In the genomic region with DNA sequence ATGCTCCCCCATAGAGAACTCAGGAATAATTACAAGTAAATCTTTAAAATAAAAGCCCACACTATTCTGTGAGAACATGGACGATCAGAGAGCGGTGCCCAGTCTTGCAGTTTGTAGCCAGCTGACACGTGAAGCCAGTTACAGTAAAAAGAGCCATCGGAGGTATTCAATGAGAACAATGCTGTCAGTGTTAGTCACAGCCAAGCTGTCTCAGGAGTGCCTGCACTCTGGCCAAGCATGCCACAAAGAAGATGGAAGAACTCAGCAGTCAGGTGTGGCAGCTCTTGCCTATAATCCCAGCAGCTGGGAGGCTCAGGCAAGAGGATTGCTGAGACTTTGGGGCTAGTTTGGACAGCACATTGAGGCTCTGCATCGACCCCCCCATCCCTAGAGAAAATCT, we compare ENCODE assay signal across 23 mouse cellular contexts.
DNase-seq lines count a peak whose midpoint lies in the region; ATAC-seq and TF ChIP-seq lines count a peak whose summit lies in the region.
"Had no signal": no experiment of that assay in that cellular context is flagged by ENCODE, and none has a peak within 500 bp of the region (broad histone marks: within the 10 kb centered on the region; RNA-seq: fewer than 3 reads in every experiment).

No protein-coding gene starts in this region.

- no peak for ATAC-seq in embryonic facial prominence, embryonic 14.5 days (ENCODE audit: low read depth)
- ATAC-seq in midbrain, embryonic 14.5 days (ENCODE audit: low FRiP score, low TSS enrichment): no peak
- no peak for ATAC-seq in midbrain, embryonic 13.5 days
- peak; percentile 24; the same call in 1 of the 2 replicates for ATAC-seq in hindbrain, postnatal 0 days
- ATAC-seq: activated CD4-positive, CD25-positive, alpha-beta regulatory T cell, adult 4 months; forebrain, postnatal 0 days; intestine, embryonic 16.5 days; liver, postnatal 0 days had no signal

- H3K9me3 ChIP-seq in embryonic facial prominence, embryonic 14.5 days (ENCODE audit: control insufficient read depth, low read length): no peaks in the 10 kb centered on the region
- no peaks in the 10 kb centered on the region for H3K9me3 ChIP-seq in embryonic facial prominence, embryonic 10.5 days
- H3K9me3 ChIP-seq in midbrain, embryonic 14.5 days (ENCODE audit: control insufficient read depth, low read length): no peaks in the 10 kb centered on the region
- no peaks in the 10 kb centered on the region for H3K9me3 ChIP-seq in midbrain, embryonic 13.5 days
- no peaks in the 10 kb centered on the region for H3K9me3 ChIP-seq in hindbrain, postnatal 0 days (ENCODE audit: low read length)
- H3K9me3 ChIP-seq: limb, embryonic 15.5 days; megakaryocyte, embryonic 14.5 days had no signal

- H3K36me3 ChIP-seq in embryonic facial prominence, embryonic 14.5 days (ENCODE audit: control insufficient read depth, insufficient read depth, low read length): no peaks in the 10 kb centered on the region
- H3K36me3 ChIP-seq in embryonic facial prominence, embryonic 10.5 days (replicated peaks): 0 out of 2 replicates have a peak, but pooled peaks cover 7% of the 10 kb centered on the region
- no peaks in the 10 kb centered on the region for H3K36me3 ChIP-seq in midbrain, embryonic 14.5 days (ENCODE audit: control insufficient read depth, insufficient read depth, low read length)
- H3K36me3 ChIP-seq in midbrain, embryonic 13.5 days: no peaks in the 10 kb centered on the region
- no peaks in the 10 kb centered on the region for H3K36me3 ChIP-seq in hindbrain, postnatal 0 days (ENCODE audit: insufficient read depth, low read length)
- H3K36me3 ChIP-seq: limb, embryonic 15.5 days had no signal

- no peaks in the 10 kb centered on the region for H3K27me3 ChIP-seq in embryonic facial prominence, embryonic 14.5 days (replicated peaks; ENCODE audit: control insufficient read depth, insufficient read depth, low read length)
- no peaks in the 10 kb centered on the region for H3K27me3 ChIP-seq in embryonic facial prominence, embryonic 10.5 days (replicated peaks; ENCODE audit: low read depth, poor library complexity, severe bottlenecking)
- no peaks in the 10 kb centered on the region for H3K27me3 ChIP-seq in midbrain, embryonic 14.5 days (ENCODE audit: control insufficient read depth, insufficient read depth, low read length)
- no peaks in the 10 kb centered on the region for H3K27me3 ChIP-seq in midbrain, embryonic 13.5 days
- no peaks in the 10 kb centered on the region for H3K27me3 ChIP-seq in hindbrain, postnatal 0 days (ENCODE audit: insufficient read depth, low read length)
- H3K27me3 ChIP-seq: limb, embryonic 15.5 days; megakaryocyte, embryonic 14.5 days had no signal

- no peak for TF ChIP-seq CTCF in hindbrain, postnatal 0 days (IDR thresholded peaks at IDR 0.05; ENCODE audit: low read depth)

- no peaks in the 10 kb centered on the region for H3K4me1 ChIP-seq in embryonic facial prominence, embryonic 14.5 days (ENCODE audit: control insufficient read depth, insufficient read depth, low read length)
- H3K4me1 ChIP-seq in embryonic facial prominence, embryonic 10.5 days: peaks cover 33% of the 10 kb centered on the region
- H3K4me1 ChIP-seq in midbrain, embryonic 14.5 days (ENCODE audit: control insufficient read depth, insufficient read depth, low read length): peaks cover 13% of the 10 kb centered on the region
- peaks cover 23% of the 10 kb centered on the region for H3K4me1 ChIP-seq in midbrain, embryonic 13.5 days (replicated peaks)
- peaks cover 15% of the 10 kb centered on the region; the same call in 1 of the 2 replicates for H3K4me1 ChIP-seq in hindbrain, postnatal 0 days (ENCODE audit: insufficient read depth, low read length)

- no peak overlapping the region for H3K9ac ChIP-seq in embryonic facial prominence, embryonic 14.5 days (ENCODE audit: low read depth, low read length)
- no peak overlapping the region for H3K9ac ChIP-seq in midbrain, embryonic 14.5 days (replicated peaks; ENCODE audit: low read length)
- H3K9ac ChIP-seq in midbrain, embryonic 13.5 days (replicated peaks): no peak overlapping the region
- no peak overlapping the region for H3K9ac ChIP-seq in hindbrain, postnatal 0 days (replicated peaks; ENCODE audit: low read length)
- H3K9ac ChIP-seq: forebrain, postnatal 0 days; limb, embryonic 15.5 days; liver, postnatal 0 days had no signal

- no peak overlapping the region for H3K4me3 ChIP-seq in embryonic facial prominence, embryonic 14.5 days (ENCODE audit: low read depth, low read length)
- H3K4me3 ChIP-seq in embryonic facial prominence, embryonic 10.5 days: no peak overlapping the region
- no peak overlapping the region for H3K4me3 ChIP-seq in midbrain, embryonic 14.5 days (replicated peaks; ENCODE audit: low read depth, low read length)
- no peak overlapping the region for H3K4me3 ChIP-seq in midbrain, embryonic 13.5 days (replicated peaks)
- H3K4me3 ChIP-seq in hindbrain, postnatal 0 days (ENCODE audit: low read length): no peak overlapping the region
- H3K4me3 ChIP-seq: limb, embryonic 15.5 days; megakaryocyte, embryonic 14.5 days; myocyte had no signal

- peak; percentile 43 for DNase-seq in embryonic facial prominence, embryonic 14.5 days (ENCODE audit: low spot score)
- DNase-seq in embryonic facial prominence, embryonic 10.5 days (ENCODE audit: low spot score): no peak
- DNase-seq in midbrain, embryonic 14.5 days: no peak
- DNase-seq in Muller cell, postnatal 12 days (ENCODE audit: inconsistent ontology term): peak; percentile 67
- peak; percentile 43 for DNase-seq in hindbrain, postnatal 0 days (ENCODE audit: low spot score)
- DNase-seq in frontal cortex, postnatal 14 days (ENCODE audit: low spot score in 2 of 2): no peak
- DNase-seq in ovary, postnatal 14 days (ENCODE audit: low spot score): no peak
- DNase-seq: adrenal gland, postnatal 36 days; B cell, adult 2 months; cerebellum, adult 11 months; embryo, embryonic 11 days; forebrain, postnatal 0 days; gastrocnemius, postnatal 25 days; heart, postnatal 14 days; kidney, postnatal 10 days; liver, postnatal 0 days; right cerebral cortex, postnatal 14 days had no signal

- 51% methylated on average over 5 of the region's 5 CpGs for WGBS in embryonic facial prominence, embryonic 14.5 days
- 71% methylated on average over 5 of the region's 5 CpGs for WGBS in embryonic facial prominence, embryonic 10.5 days
- WGBS in midbrain, embryonic 14.5 days: 60% methylated on average over 5 of the region's 5 CpGs
- WGBS in midbrain, embryonic 13.5 days: 65% methylated on average over 5 of the region's 5 CpGs
- 36% methylated on average over 5 of the region's 5 CpGs for WGBS in hindbrain, postnatal 0 days

- no peak overlapping the region for H3K4me2 ChIP-seq in embryonic facial prominence, embryonic 14.5 days (ENCODE audit: low read depth, low read length)
- no peak overlapping the region for H3K4me2 ChIP-seq in midbrain, embryonic 14.5 days (ENCODE audit: low read length)
- H3K4me2 ChIP-seq in midbrain, embryonic 13.5 days (replicated peaks): no peak overlapping the region
- H3K4me2 ChIP-seq in hindbrain, postnatal 0 days (ENCODE audit: low read depth, low read length): no peak overlapping the region
- H3K4me2 ChIP-seq: limb, embryonic 15.5 days had no signal

- H3K27ac ChIP-seq in embryonic facial prominence, embryonic 14.5 days (replicated peaks; ENCODE audit: low read depth, low read length): 0 out of 2 replicates have a peak overlapping the region, but pooled peaks have one; percentile 11
- no peak overlapping the region for H3K27ac ChIP-seq in embryonic facial prominence, embryonic 10.5 days (replicated peaks)
- 0 out of 2 replicates have a peak overlapping the region, but pooled peaks have one; percentile 8 for H3K27ac ChIP-seq in midbrain, embryonic 14.5 days (replicated peaks; ENCODE audit: low read depth, low read length)
- no peak overlapping the region for H3K27ac ChIP-seq in midbrain, embryonic 13.5 days
- H3K27ac ChIP-seq in hindbrain, postnatal 0 days: peak overlapping the region; percentile 41; the same call in 1 of the 2 replicates
- H3K27ac ChIP-seq: limb, embryonic 15.5 days had no signal

Comparison
In these comparisons a context has a peak if more than half of its experiments do, and no peak if none do; other contexts are left out.
1. DNase-seq: peak in embryonic facial prominence, embryonic 14.5 days (single experiment), Muller cell, postnatal 12 days (single experiment) and hindbrain, postnatal 0 days (single experiment); none in embryonic facial prominence, embryonic 10.5 days (single experiment), midbrain, embryonic 14.5 days (single experiment), frontal cortex, postnatal 14 days (0 of 2) and ovary, postnatal 14 days (single experiment).
2. H3K27ac ChIP-seq: peak in embryonic facial prominence, embryonic 14.5 days (single experiment), midbrain, embryonic 14.5 days (single experiment) and hindbrain, postnatal 0 days (single experiment); none in embryonic facial prominence, embryonic 10.5 days (single experiment) and midbrain, embryonic 13.5 days (single experiment).